Mouse (Mus musculus) G1E (cell line): Measurements from ENCODE around the gene 1700001P01Rik.

Experiments used
- CTCF ChIP-seq: IDR thresholded peaks from 2 replicates; pipeline ENCODE4 v1.5.1; 2012; ENCODE audit warnings: low read depth, low read length, inconsistent platforms, mixed read lengths
- GATA1 ChIP-seq: IDR thresholded peaks from 2 replicates; pipeline ENCODE4 v1.6.1; 2012; ENCODE audit warnings: borderline replicate concordance, low read length, inconsistent platforms, mixed read lengths
- GATA2 ChIP-seq: IDR thresholded peaks from 2 replicates; pipeline ENCODE4 v1.6.1; 2012; ENCODE audit warnings: low read depth, low read length, inconsistent platforms, borderline replicate concordance
- POLR2AphosphoS5 ChIP-seq: IDR thresholded peaks from 2 replicates; pipeline ENCODE4 v1.6.1; 2012; ENCODE audit warnings: low read depth, low read length, inconsistent platforms; ENCODE audit not compliant: insufficient replicate concordance
- TAL1 ChIP-seq: conservative IDR thresholded peaks from 2 replicates; pipeline ENCODE4 v1.6.1; 2012; ENCODE audit warnings: low read depth, low read length, inconsistent platforms, mixed read lengths

GRCm38 (mm10) chr11:97798782-97799145 is 23.0 kb upstream of the 1700001P01Rik start, which contains the start of gene Lasp1:
- TF ChIP-seq CTCF (no peak), GATA1 (no peak), POLR2AphosphoS5 (no peak), TAL1 (no peak), GATA2 (no peak)
